Comparison of ENCODE assay signal across 23 mouse cellular contexts in genomic region chr8:115581940-115582517, GRCm38 (mm10).
DNase-seq lines count a peak whose midpoint lies in the region; ATAC-seq and TF ChIP-seq lines count a peak whose summit lies in the region.
"Had no signal": no experiment of that assay in that cellular context is flagged by ENCODE, and none has a peak within 500 bp of the region (broad histone marks: within the 10 kb centered on the region; RNA-seq: fewer than 3 reads in every experiment).

No protein-coding gene starts in this region.

- 72% methylated on average over 6 of the region's 6 CpGs for WGBS in heart, embryonic 11.5 days (ENCODE audit: insufficient replicate concordance)

- no peaks in the 10 kb centered on the region for H3K4me1 ChIP-seq in heart, embryonic 11.5 days (ENCODE audit: control insufficient read depth, insufficient read depth, low read length)
- no peaks in the 10 kb centered on the region for H3K4me1 ChIP-seq in brown adipose tissue, adult 24 weeks (ENCODE audit: control insufficient read depth, insufficient read depth, insufficient read length, low read length)
- H3K4me1 ChIP-seq: liver, embryonic 13.5 days; lung, embryonic 15.5 days; midbrain, embryonic 13.5 days had no signal

- no peaks in the 10 kb centered on the region for H3K27me3 ChIP-seq in heart, embryonic 11.5 days (ENCODE audit: control insufficient read depth, insufficient read depth, low read length)
- H3K27me3 ChIP-seq: heart, embryonic 13.5 days; liver, embryonic 13.5 days; lung, embryonic 15.5 days; midbrain, embryonic 13.5 days had no signal

- H3K9me3 ChIP-seq in heart, embryonic 11.5 days (replicated peaks; ENCODE audit: control insufficient read depth, low read length), result no peaks in the 10 kb centered on the region
- H3K9me3 ChIP-seq: heart, embryonic 13.5 days; limb, embryonic 10.5 days; liver, embryonic 13.5 days; lung, embryonic 15.5 days; midbrain, embryonic 13.5 days had no signal

- H3K27ac ChIP-seq in heart, embryonic 11.5 days (ENCODE audit: low read depth, low read length), result no peak overlapping the region
- no peak overlapping the region for H3K27ac ChIP-seq in left cerebral cortex, adult 2 months
- H3K27ac ChIP-seq in brown adipose tissue, adult 24 weeks (replicated peaks; ENCODE audit: low read depth, low read length), result peak overlapping the region; percentile 45; the same call in 1 of the 2 replicates
- H3K27ac ChIP-seq: heart, embryonic 13.5 days; kidney, postnatal 0 days; limb, embryonic 10.5 days; liver, embryonic 13.5 days; lung, embryonic 15.5 days; midbrain, embryonic 13.5 days had no signal

- H3K4me2 ChIP-seq in heart, embryonic 11.5 days, result no peak overlapping the region
- H3K4me2 ChIP-seq: heart, embryonic 13.5 days; liver, embryonic 13.5 days; lung, embryonic 15.5 days; midbrain, embryonic 13.5 days had no signal

- intact Hi-C loops in left cerebral cortex, postnatal 4 days (cut with DNase I), result no loop called here
- intact Hi-C loops in left cerebral cortex, adult 2 months (cut with DNase I), result no loop called here
- intact Hi-C loops in heart, postnatal 14 days (cut with DNase I), result no loop called here

- no peak overlapping the region for H3K9ac ChIP-seq in heart, embryonic 11.5 days (ENCODE audit: low read depth, low read length)
- H3K9ac ChIP-seq: heart, embryonic 13.5 days; liver, embryonic 13.5 days; lung, embryonic 15.5 days; midbrain, embryonic 13.5 days had no signal

- no peaks in the 10 kb centered on the region for H3K36me3 ChIP-seq in heart, embryonic 11.5 days (ENCODE audit: control insufficient read depth, insufficient read depth, low read length)
- H3K36me3 ChIP-seq: heart, embryonic 13.5 days; limb, embryonic 10.5 days; liver, embryonic 13.5 days; lung, embryonic 15.5 days; midbrain, embryonic 13.5 days had no signal

- no peak for TF ChIP-seq CTCF in left cerebral cortex, adult 2 months (IDR thresholded peaks at IDR 0.05)

- H3K4me3 ChIP-seq in heart, embryonic 11.5 days (ENCODE audit: low read depth, low read length), result no peak overlapping the region
- H3K4me3 ChIP-seq in left cerebral cortex, adult 2 months, result no peak overlapping the region
- H3K4me3 ChIP-seq in brown adipose tissue, adult 24 weeks (ENCODE audit: insufficient read depth, low read depth, low read length), result no peak overlapping the region
- H3K4me3 ChIP-seq: erythroblast, embryonic 14.5 days; heart, embryonic 13.5 days; limb, embryonic 10.5 days; liver, embryonic 13.5 days; lung, embryonic 15.5 days; midbrain, embryonic 13.5 days; myocyte had no signal

- no peak for ATAC-seq in heart, embryonic 11.5 days (replicated peaks; ENCODE audit: insufficient number of reproducible peaks, low FRiP score, low TSS enrichment)
- ATAC-seq: forebrain, embryonic 14.5 days; midbrain, embryonic 13.5 days had no signal

- DNase-seq in heart, adult 11 months, result peak; percentile 97
- peak; percentile 2 for DNase-seq in left cerebral cortex, postnatal 4 days
- DNase-seq in left cerebral cortex, adult 2 months (ENCODE audit: extremely low spot score in 1 of 2, low spot score in 2 of 2), result no peak
- peak; percentile 16 for DNase-seq in heart, postnatal 14 days
- no peak for DNase-seq in cerebellum, adult 9-11 months
- no peak for DNase-seq in cerebellum, postnatal 14 days
- DNase-seq: cerebellum, adult 11-12 months; cerebellum, postnatal 36 days; kidney, adult 18-20 months; liver, embryonic 13.5 days; lung, postnatal 4 days; right cerebral cortex, postnatal 14 days; thymus, adult 2 months had no signal

Comparison
In these comparisons a context has a peak if more than half of its experiments do, and no peak if none do; other contexts are left out.
1. DNase-seq: peak in heart, adult 11 months (single experiment), left cerebral cortex, postnatal 4 days (single experiment) and heart, postnatal 14 days (2 of 2); none in left cerebral cortex, adult 2 months (0 of 2), cerebellum, adult 9-11 months (single experiment) and cerebellum, postnatal 14 days (0 of 2).